Mouse (Mus musculus) granulocyte monocyte progenitor cell, adult 5-6 weeks (primary cell): Measurements from ENCODE around the gene Gm49673. TPM values are rescaled to one million over a fixed set of nuclear protein-coding genes. Genes with fewer than 3 reads are reported as not detected.
A peak's percentile ranks its signal among the peaks of the same experiment; 100 is the strongest.
"Not testable (repeated sequence)": the region's sequence is repeated elsewhere in the genome, so short reads cannot be mapped to it uniquely, and the experiment has no call there.

Experiments used
- ATAC-seq: replicated peaks from 2 replicates; pipeline ENCODE4 v1.8.0; 2016; ENCODE audit warnings: mild to moderate bottlenecking, moderate TSS enrichment, inconsistent platforms; ENCODE audit not compliant: poor library complexity, severe bottlenecking
- total RNA-seq, 2 experiments: library from RNA; stranded (forward) in 1 of 2; stranded (reverse) in 1 of 2; fragments of 200-712, 200-1000 nt in 1 of 2; fragments of >200 nt in 1 of 2; fragmentation: Nextera tagmentation in 1 of 2; gene quantifications; 2 replicates each; pipeline ENCODE4 v1.2.3; 2014 to 2017

Gene Gm49673
- total RNA-seq, 2 experiments from 2014 or later: not detected

DNA sequence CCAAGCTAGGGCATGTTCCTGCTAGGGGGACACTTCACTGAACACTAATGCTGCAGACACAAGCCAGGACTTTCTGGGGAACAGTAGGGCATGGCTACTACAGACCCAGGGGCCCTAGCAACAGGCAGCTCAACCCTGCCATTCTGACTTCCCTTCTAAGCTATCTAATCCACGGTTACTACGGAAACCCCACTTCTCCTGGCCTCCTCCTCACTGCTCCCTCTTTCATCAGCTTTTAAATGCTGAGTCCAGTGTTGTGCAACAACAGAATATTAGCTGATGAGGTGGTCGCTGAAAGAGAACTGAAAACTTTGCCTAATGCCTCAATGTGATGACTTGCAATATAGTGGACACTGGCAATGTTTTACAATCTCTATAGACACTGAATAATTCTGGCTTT lies 7.4 kb downstream of the Gm49673 start:
- ATAC-seq: peak; percentile 95

DNA sequence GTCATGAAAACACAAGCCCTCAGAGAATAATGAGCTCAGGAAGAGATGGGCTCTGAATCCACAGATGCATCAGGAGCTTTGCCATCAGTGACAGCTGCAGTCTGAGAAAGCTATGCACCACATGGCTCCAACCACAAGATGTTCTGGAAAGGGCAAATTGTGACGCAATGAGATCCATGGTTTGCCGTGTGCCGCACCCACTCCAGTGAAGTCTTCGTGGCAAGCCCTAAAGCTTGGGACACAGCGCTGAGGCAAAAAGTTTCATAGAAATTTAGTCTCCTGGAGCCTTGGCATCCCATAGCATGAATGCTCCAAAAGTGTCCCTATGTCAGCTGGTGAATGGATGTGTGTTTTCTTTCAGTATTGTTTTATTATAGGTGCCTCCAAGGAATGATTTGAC lies 9.5 kb downstream of the Gm49673 start:
- not testable (repeated sequence) for ATAC-seq

DNA sequence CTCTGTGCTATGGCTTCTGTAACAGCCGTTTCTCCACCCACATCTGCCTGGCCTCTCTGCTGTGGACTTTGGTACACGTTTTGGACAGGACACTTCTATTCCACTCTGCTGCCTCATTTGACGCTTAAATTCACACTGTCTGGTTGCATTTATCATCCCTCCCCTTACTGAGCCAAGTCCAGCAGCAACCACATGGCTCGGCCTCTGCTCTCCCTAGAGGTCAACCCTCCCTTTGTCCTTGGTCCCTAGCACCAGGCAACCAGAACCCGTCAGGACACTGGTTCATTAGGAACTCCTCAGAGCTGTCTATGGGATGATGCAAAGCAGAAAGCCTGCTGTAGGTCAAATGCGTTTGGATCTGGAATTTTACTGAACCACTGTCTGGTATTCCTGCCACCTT lies 16.7 kb downstream of the Gm49673 start:
- ATAC-seq: not testable (repeated sequence)

DNA sequence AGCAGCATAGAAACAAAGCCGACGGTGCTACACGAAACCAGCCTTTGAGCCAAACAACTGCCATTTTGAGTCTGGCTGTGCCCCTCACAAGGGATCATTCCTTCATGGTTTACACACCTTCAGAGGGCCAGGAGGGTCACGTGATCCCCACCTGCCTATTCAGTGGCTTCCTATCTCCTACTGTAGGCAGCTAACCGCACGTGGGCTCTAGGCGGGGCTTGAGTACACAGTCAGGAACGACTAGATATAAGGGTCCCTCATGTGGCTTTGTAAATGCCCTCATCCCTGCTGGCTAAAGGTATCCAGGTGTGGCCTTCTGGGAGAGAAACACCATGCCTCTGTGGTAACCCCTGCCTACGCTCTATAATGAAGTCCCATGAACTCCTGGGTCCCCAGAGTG lies 18.0 kb downstream of the Gm49673 start:
- ATAC-seq: not testable (repeated sequence)

DNA sequence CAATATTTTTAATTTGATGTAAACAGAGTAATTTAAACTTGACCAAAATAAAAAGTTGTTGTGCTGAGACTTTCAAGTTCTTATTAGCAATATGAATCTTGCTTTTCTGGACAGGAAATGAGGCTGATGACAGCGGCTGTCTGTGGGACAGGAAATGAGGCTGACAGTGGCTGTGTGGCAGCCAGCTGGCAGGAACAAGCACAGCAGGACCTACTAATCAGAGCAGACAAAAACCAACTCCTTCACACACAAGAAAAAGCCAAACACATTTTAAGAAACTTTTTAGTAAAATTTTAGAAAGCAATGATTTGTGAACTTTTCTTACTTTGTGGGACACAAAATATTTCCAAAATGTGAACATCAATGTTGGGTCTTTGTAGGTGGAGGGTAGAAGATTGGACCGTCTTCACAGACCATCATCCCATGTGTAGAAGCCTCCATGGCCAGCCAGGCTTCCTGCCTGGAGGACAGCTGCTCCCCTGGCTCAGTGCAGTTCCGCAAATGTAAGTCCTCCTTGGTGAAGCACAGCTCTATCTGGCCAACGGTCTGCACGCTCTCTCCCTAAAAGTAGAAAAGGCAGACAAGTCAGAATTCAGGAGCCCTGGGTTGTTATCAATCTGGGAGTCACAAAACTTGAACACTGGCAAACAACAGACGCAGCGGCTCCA lies 19.1 kb downstream of the Gm49673 start:
- ATAC-seq: not testable (repeated sequence)

DNA sequence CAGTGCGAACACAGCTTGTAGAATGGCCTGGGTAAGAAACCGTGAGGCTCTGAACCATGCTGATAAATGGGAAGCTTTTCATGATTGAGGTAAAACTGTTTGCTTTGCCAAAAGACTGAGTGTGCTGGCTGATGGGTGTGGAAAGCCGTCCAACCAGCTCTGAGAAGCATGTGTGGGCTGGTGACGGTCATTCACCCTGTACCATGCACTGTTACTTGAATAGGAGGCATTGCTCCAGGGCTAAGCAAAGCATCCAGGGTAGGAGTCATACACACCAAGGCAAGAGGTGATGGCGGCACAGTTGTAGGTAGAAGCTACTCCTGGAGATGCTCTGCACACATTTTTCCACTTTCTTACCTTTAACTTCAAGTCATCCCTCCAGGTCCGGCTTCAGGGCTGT lies 23.0 kb downstream of the Gm49673 start:
- not testable (repeated sequence) for ATAC-seq

DNA sequence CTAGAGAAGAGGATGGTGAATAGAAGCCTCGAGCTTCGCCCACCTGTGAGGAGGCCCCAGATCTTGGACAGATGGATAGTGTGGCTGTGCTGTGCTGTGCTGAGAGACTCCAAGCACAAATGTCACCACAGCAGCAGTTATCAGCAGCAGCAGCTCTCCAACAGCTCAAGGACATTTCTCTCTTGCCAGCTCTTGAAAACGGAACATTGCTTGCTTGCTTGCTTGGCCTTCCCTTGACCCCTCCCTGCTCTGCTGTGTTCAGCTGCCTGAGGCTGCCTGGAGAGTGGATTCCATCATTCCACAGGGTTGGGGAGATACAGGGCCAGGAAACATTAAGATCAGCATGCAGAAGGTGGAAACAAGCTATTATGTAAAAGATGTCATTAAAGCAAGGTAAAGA lies 24.6 kb downstream of the Gm49673 start:
- ATAC-seq: not testable (repeated sequence)

DNA sequence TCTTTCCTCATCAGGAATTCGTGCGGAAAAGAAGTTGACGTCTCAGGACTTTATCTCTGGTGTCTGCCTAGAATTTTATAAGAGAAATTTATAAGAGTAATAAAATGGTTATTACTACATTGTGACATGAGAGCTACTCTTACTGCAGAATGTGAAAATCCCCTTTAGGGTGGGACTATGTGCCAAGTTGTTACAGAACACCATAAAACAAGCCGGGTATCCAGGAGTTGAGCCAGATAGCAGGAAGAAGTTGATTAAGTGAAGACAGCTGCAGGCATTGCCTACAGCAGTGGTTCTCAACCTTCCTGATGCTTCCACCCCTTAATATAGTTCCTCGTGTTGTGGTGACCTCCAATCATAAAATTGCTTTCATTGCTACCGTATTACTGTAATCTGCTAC lies 30.7 kb downstream of the Gm49673 start:
- not testable (repeated sequence) for ATAC-seq

DNA sequence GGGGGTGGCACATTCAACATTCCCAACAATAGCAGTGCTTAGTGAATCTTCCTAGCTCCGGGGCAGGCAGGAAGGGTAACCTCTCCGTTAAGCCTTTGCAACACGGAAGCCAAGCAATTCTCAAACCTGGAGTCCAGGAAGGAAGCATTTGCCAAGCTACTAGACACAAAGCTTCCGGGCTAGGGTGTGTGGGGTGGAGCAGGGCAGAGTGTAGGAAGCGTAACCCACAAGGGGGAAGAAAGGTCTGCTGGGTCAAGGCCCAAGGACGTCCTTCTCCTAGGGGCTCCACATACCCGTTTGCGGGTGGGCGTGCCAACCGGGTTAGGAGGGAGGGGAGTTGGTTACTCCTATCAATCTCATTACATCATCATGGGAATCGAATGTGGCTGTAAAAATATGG lies 31.2 kb downstream of the Gm49673 start:
- ATAC-seq: peak; percentile 87

DNA sequence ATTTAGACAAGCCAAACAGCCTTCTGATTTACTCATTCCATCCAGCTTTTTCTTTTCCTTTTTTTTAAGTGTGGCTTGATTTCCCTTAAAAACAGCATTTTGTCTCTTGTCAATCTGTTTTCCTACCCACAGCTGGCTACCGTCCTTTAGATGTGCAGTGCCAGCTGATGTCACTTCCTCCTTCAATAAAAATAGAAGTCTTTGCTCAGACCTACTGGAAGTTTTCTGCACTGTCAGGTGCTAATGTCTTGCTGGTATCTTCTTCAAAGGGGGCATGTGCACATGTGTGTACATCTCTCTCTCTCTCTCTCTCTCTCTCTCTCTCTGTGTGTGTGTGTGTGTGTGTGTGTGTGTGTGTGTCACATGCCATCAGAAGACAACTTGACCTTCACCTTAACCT lies 35.4 kb downstream of the Gm49673 start:
- ATAC-seq: not testable (repeated sequence)

DNA sequence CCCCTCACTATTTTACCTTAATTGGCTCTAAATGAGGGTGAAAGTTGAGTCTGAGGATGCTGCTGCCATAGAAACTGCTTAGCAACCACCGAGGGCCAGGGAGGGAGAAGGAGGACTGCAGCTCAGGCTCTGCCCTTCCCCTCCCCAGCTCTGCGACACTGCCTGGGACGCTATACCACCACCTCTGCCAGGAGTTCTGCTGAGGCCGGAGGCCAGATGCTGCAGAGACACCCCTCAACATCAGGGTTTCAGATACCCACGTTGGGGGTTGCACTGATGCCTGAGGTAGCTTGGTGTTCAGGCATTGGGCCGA lies 46.3 kb downstream of the Gm49673 start:
- ATAC-seq: not testable (repeated sequence)

DNA sequence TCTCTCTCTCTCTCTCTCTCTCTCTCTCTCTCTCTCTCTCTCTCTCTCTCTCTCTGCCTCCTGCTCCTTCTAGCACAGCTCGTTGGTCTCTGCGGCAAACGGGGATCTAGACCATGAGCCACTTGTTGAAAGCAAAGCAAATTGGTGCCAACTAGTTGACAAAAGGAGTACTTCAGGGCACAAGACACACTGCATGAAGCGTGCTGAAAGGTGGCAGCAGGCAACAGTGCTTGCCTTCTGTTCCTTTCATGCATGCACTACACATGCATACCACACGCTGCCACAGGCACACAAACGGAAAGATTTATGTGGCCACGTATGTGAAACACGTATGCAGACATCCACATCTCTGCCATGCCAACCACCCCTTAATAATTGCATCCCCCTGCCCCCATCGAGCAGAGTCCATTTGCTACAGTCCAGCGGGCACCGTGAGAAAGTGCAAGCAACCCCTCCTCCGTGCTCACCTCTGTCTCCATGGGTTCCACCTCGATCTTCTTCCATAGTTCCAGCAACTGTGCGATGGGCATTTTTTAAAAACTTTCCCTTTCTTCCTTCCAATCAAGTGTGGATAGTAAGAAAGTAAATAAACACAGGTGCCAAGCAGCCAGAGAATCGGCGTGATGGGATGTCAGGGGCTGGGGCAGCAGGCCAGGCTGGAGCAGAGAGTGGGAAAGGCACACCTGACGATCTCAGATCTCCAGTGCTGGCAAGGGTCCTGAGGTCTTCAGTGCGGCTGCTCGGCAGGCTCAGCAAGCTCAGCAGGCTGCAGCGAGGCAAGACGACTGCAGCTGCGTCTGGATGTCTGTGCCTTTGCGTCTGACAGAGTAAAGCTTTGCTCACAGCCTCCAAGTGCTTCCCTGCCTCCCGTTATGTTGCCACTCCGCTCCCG lies 46.9 kb downstream of the Gm49673 start:
- not testable (repeated sequence) for ATAC-seq

DNA sequence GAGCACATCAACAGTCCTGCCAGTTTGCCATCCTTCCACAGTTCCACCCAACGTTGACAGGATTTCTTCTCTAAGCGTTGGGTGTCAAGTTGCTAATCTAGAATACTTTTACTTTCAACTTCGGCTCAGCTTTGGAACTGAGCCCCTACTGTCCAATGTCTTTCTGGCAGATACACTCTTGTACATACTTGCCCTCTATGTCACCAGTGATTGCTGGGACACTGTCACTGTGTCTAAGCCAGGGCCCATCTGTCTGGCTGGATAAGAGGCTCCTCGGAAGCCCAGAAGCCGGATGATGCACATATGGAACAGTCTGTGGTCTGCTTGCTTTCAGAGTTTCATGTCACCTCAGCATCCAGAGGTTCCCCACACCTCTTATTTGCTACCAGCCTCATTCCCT lies 51.4 kb downstream of the Gm49673 start:
- not testable (repeated sequence) for ATAC-seq

DNA sequence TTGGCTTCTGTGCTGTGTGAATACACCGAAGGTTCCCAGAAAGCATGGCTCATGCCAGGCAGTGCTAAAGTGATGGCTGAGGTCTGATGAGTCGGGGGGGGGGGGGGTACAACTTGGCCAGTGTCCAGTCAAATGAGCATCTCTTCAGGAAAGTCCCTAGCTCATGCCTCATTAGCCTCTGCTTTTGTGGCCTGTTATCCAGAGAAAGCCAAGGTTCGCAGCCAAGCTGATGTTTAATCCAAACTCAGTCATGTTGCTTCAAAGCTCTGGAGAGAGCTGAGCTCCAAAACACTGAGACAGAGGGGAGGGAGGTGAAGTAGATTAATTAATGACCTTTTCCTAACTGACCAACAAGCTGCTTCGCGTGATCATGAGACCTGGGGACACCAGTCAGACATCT lies 51.9 kb downstream of the Gm49673 start:
- ATAC-seq: not testable (repeated sequence)

DNA sequence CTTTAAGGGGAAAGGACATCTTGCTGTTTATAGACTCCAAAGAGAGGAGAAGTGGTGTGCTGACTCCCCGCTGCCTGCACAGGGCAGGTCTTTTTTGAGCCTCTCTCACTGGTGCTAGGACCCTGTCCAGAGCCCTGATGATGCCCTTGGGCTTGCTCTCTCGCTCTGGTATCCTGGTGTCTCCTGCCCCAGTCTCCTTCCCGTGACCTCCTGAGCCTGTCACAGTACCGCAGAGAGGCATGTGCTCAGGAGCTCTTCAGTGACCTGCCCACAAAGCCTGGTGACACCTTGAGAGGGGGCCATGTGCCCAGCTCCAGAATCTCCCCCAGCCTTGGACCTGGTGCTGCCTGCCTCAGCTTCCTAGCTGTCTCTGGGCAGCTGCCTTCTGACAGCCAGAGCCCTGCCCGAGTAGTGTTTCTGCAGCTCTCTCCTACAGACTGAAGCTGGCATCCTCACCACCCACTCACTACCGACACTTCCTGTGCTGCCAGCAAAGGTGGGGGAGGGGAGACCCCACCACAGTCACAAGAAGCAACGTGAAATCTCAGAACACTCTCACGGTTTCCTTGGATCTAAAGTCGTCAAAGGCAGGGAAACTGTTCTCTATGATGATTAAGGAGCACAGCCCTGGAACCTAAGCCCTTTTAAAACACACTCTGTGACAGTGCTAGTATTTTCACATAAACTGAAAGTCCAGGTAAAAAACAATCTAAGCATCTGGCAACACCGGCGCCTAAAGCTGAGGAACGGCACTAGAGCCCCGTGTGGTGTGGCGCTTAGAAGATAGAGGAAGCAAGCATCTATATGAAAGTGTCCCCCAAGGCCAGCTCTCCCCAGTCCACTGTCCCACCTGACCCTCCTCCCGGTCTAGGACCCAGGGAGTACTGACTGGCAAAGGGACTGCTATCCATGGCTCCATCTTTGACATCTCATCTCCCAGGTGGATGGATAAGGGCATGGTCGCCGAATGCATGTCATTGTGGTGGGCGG lies 54.8 kb downstream of the Gm49673 start:
- ATAC-seq: peak; percentile 72

DNA sequence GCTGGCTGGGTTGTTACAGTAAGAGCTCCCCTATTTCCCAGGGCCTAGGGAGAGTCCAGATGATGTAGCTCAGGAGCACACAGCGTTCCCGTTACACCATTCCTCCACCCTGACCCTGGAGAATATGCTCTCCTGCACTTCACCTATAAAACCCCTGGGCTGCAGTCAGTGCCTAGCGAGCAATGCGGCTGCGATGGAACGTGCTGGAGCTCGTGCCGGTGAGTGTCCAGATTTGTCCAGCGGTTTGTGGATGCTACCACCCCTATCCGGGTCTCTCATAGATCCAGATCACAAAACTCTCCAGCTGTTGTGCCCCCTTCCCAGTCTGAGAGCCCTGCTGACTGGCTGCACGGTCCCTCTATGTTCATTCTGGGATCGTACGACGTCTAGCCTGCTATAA lies 56.3 kb downstream of the Gm49673 start:
- not testable (repeated sequence) for ATAC-seq

DNA sequence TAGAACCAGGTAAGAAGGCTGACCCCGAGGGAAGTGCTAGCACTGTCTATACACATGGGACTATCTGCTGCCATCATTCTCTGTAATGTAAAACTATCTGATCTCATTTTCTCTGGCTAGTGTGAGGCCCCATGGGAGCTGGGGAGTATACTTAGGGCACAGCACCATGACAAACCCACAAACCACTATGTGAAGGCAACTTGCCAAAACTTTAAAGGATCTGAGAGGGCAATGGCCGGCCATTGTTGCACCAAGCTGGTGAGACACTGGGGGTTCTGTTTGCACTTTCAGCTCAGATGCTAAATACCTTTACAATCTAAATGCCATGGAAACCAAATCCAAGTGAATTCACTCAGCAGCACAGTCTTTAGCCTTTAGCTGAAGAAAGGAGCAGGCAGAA lies 77.7 kb downstream of the Gm49673 start:
- ATAC-seq: not testable (repeated sequence)

DNA sequence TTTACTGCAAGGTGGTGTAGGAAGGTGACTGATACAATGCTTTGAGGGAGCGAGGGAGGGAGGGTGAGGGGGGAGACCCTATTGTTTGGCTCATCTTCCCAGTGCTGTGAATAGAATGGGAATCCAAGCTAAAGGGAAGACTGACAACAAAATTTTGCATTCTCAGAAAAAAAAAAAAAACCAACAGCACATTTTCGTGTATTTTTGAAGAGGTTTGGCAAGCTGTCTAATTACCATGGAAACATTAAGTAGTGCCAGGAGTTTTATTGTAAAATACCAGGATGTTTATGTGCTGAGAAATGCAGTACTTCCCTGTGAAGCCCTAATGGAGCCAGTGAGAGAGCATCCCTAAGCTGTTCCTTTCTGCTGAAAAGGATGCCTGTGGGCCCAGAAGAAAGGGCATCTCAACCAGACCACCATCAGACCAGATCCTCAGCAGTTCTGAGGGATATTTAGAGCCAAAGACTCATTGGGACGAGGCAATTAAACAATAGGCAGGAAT lies 90.9 kb downstream of the Gm49673 start:
- not testable (repeated sequence) for ATAC-seq

DNA sequence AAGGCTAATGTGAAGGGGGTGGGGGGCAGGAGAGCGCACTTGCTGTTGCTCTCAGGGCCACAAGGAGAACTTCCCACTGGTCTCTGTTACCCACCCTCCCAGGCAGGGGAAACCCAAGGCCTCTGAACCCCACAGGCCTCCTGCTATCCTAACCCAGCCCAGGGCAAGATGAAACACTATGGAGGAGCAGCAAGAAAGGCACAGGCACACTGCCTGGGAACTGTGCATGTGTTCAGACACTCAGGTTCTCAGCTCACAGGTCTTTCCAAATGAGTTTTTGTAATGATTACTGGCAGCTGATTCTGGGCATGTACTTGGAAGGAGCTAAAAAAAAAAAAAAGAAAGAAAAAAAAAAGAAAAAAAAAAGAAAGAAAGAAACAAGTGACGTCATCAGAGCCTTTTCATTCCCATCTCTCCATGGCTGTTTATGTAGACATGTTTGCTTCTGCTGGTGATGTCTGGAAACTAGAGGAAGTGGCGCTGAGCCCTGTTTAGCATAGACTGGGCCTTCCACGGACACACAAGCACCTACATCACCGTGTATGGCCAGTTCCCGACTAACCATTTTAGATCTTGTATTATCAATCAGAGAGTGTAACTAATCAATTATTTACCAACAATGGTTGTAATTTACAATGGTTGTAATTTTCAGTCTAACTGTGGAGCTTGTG lies 91.5 kb downstream of the Gm49673 start:
- not testable (repeated sequence) for ATAC-seq

DNA sequence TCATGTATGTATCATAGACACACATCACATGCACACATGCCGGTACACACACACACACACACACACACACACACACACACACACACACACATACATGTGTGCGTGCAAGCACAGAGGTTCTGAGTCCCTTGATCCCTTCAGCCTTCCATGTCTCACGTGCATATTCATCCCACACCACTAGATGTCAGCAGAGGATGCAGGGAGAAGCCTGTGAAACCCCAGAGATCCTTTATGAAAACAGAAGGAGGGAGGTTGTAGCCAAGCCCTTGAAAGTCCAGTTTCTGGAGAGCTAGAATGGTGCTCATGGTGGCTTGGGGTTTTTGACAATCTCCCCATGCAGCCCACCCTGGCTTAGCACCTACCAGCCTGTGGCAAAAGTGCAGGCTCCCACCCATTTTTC lies 96.3 kb downstream of the Gm49673 start:
- peak; percentile 53 for ATAC-seq
